Comparison of ENCODE assay signal across 16 mouse cellular contexts in genomic region chr3:133530664-133531063, GRCm38 (mm10). TPM values are rescaled to one million over a fixed set of nuclear protein-coding genes. Genes with fewer than 3 reads are reported as not detected.
DNase-seq lines count a peak whose midpoint lies in the region; ATAC-seq lines count a peak whose summit lies in the region.
"Had no signal": no experiment of that assay in that cellular context is flagged by ENCODE, and none has a peak within 500 bp of the region (broad histone marks: within the 10 kb centered on the region; RNA-seq: fewer than 3 reads in every experiment).

No protein-coding gene starts in this region.

- DNase-seq in heart, adult 11 months: peak; percentile 7
- DNase-seq in heart, adult 18-20 months: no peak
- peak; percentile 72 for DNase-seq in MEL-GATA-1-ER (ENCODE audit: extremely low read depth, low read depth)
- no peak for DNase-seq in layer of hippocampus, adult 9-10 months (ENCODE audit: low spot score)
- no peak for DNase-seq in lung, adult 18-20 months
- DNase-seq: adrenal gland, adult 2 months; adrenal gland, postnatal 25 days; cerebellum, adult 2 months; cerebellum, postnatal 10 days; gastrocnemius, postnatal 10 days; heart, postnatal 36 days; kidney, adult 11 months had no signal

- ATAC-seq in megakaryocyte progenitor cell, adult 5-6 weeks (replicated peaks; ENCODE audit: poor library complexity): peak; percentile 51
- no peak for ATAC-seq in inflammation-experienced regulatory T-cells, adult 6 months
- ATAC-seq: forebrain, embryonic 16.5 days; hindbrain, embryonic 16.5 days had no signal

RNA-seq across cellular contexts. Expression of gene Tet2, which starts 14.3 kb away (rescaled TPM):
- 10 to 100 TPM; 13.0 to 14.0 TPM for total RNA-seq in heart, adult 18-20 months (2021)
- total RNA-seq in megakaryocyte progenitor cell, adult 5-6 weeks (2015): 52.2 and 65.9 TPM in 2 replicates
- total RNA-seq in megakaryocyte progenitor cell, adult 5-6 weeks (2017): 42.4 and 55.8 TPM in 2 replicates
- polyA plus RNA-seq in inflammation-experienced regulatory T-cells, adult 6 months (2017; shearing (Covaris generic)): 10 to 100 TPM; 32.8 to 63.9 (median 50.7) TPM

Comparison
In these comparisons a context has a peak if more than half of its experiments do, and no peak if none do; other contexts are left out.
1. DNase-seq: peak in heart, adult 11 months (single experiment) and MEL-GATA-1-ER (single experiment); none in heart, adult 18-20 months (0 of 2), layer of hippocampus, adult 9-10 months (single experiment) and lung, adult 18-20 months (0 of 2).